Mouse (Mus musculus): ENCODE data around the gene Ccdc137. TPM values are rescaled to one million over a fixed set of nuclear protein-coding genes. Genes with fewer than 3 reads are reported as not detected.
A peak's percentile ranks its signal among the peaks of the same experiment; 100 is the strongest.

Gene Ccdc137
- total RNA-seq, 4 experiments from 2014 or later, result 4.5 to 6.0 (median 5.1) TPM

GRCm38 (mm10) chr11:120458847-120459597 is 1.1 kb downstream of the Ccdc137 start:
- DNase-seq (ENCODE audit: low spot score in 2 of 2), result no peak

GRCm38 (mm10) chr11:120463536-120463935 is 5.6 kb downstream of the Ccdc137 start:
- DNase-seq (ENCODE audit: low spot score in 2 of 2), result no peak

GRCm38 (mm10) chr11:120464365-120464764 is 6.5 kb downstream of the Ccdc137 start:
- DNase-seq (ENCODE audit: low spot score in 2 of 2), result no peak

- DNase-seq (ENCODE audit: low spot score in 2 of 2), result no peak
These were observed 7.6 kb downstream of the Ccdc137 start for GRCm38 (mm10) chr11:120465521-120465920.

GRCm38 (mm10) chr11:120467051-120467735 is 9.3 kb downstream of the Ccdc137 start, which contains the start of gene Arl16:
Arl16 (minus strand) TSS chr11:120467607.
- DNase-seq (ENCODE audit: low spot score in 2 of 2), result peak; percentile 81 to 85

GRCm38 (mm10) chr11:120467736-120468092 is 9.8 kb downstream of the Ccdc137 start:
- DNase-seq (ENCODE audit: low spot score in 2 of 2), result no peak

- DNase-seq (ENCODE audit: low spot score in 2 of 2), result no peak
These were observed 14.1 kb downstream of the Ccdc137 start for GRCm38 (mm10) chr11:120472052-120472451.

GRCm38 (mm10) chr11:120483448-120483934 is 25.6 kb downstream of the Ccdc137 start:
- DNase-seq (ENCODE audit: low spot score in 2 of 2), result no peak

GRCm38 (mm10) chr11:120484265-120484981 is 26.5 kb downstream of the Ccdc137 start, which contains the start of gene Mrpl12:
Mrpl12 (plus strand) TSS chr11:120484613.
- peak; percentile 76 to 86 for DNase-seq (ENCODE audit: low spot score in 2 of 2)

GRCm38 (mm10) chr11:120485251-120485650 is 27.3 kb downstream of the Ccdc137 start:
- no peak for DNase-seq (ENCODE audit: low spot score in 2 of 2)

GRCm38 (mm10) chr11:120488516-120488915 is 30.6 kb downstream of the Ccdc137 start:
- no peak for DNase-seq (ENCODE audit: low spot score in 2 of 2)

- peak; percentile 27 to 32 for DNase-seq (ENCODE audit: low spot score in 2 of 2)
These were observed 31.3 kb downstream of the Ccdc137 start for GRCm38 (mm10) chr11:120489054-120489761.

GRCm38 (mm10) chr11:120490291-120491046 is 32.6 kb downstream of the Ccdc137 start:
- DNase-seq (ENCODE audit: low spot score in 2 of 2), result no peak

- peak; percentile 84 to 87 for DNase-seq (ENCODE audit: low spot score in 2 of 2)
These were observed 33.6 kb downstream of the Ccdc137 start, which contains the start of gene Slc25a10 for GRCm38 (mm10) chr11:120491317-120492023. Slc25a10 (plus strand) TSS chr11:120491840.

- no peak for DNase-seq (ENCODE audit: low spot score in 2 of 2)
These were observed 34.3 kb downstream of the Ccdc137 start for GRCm38 (mm10) chr11:120492024-120492877.

GRCm38 (mm10) chr11:120492878-120493203 is 34.9 kb downstream of the Ccdc137 start:
- no peak for DNase-seq (ENCODE audit: low spot score in 2 of 2)

- DNase-seq (ENCODE audit: low spot score in 2 of 2), result no peak
These were observed 35.4 kb downstream of the Ccdc137 start for GRCm38 (mm10) chr11:120493351-120493750.

GRCm38 (mm10) chr11:120493911-120494310 is 36.0 kb downstream of the Ccdc137 start:
- no peak for DNase-seq (ENCODE audit: low spot score in 2 of 2)

- no peak for DNase-seq (ENCODE audit: low spot score in 2 of 2)
These were observed 39.5 kb downstream of the Ccdc137 start for GRCm38 (mm10) chr11:120497436-120497835.

Data from gastrocnemius, adult 8-10 months (tissue).